Mouse (Mus musculus) v-Abl transformed pro-B cells (cell line): ENCODE results near the gene Smlr1.

Source experiments
- in situ Hi-C, 2 experiments: fragments of 400-800 bp; cut with MboI; formaldehyde crosslinking; loops; one replicate each; pipeline ENCODE4 v1.15.1; 2025; ENCODE audit not compliant: unreplicated experiment in 2 of 2

The Smlr1 gene

DNA sequence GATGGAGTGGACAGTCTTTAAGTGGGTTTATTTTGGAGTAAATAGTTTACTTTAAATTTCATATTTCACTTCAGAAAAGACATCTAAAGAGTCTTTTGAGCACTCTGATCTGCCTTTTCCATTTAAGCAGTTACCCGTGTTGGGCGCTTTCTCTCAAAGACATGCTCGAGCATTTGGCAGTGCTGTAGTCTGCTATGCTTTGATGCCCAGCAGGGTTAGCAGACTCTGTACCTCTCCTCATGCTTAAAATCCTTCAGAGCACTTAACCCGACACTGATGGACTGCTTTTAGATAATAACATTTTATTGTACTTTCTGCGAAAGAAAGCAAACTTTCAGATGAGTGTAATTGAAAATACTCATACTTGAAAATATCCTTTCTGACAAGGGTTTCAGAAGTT lies 32.8 kb downstream of the Smlr1 start:
- in situ Hi-C loops, result loop anchor here in 1 of 2 experiments (25.0 kb wide), 1 partner anchor 634 kb away; no protein-coding TSS in a partner anchor

DNA sequence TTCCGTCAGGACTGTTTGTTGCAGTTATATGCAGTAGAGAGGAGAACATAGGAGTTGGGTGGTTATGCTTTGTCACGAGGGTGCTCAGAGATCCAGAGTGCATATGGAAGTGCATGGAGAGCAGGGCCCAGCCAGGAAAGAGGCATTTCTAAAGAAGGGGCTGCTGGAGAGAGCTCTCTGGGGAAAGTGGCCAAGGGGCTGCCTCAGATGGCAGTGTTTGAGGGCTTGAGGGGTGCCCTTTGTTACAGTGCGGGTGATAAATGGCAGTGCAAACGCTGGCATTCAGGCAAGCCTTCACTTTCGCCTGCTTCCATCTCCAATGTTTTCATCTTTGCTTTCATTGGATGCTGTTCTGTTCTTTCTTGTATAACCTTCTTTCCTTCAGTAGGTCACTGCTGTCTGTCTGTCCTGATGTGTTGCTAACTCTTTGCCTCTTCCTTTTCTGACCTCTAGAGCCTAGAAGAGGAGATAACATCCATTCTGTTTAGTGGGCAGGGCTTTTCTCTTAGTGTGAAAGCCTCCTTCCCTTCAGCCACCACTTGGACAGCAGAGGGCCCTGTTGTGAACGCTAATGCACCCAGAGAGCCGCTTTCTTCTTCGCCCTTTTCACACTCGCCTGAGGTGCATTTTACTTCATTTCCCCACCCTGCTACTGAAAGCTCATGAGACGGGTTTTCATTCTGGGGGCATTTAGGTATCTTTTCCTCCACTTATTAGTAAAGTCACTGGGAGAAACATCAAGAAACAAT lies 36.6 kb downstream of the Smlr1 start:
- in situ Hi-C loops, result loop anchor here (25.0 kb wide), 5 partner anchors 537 to 838 kb away; no protein-coding TSS in a partner anchor

DNA sequence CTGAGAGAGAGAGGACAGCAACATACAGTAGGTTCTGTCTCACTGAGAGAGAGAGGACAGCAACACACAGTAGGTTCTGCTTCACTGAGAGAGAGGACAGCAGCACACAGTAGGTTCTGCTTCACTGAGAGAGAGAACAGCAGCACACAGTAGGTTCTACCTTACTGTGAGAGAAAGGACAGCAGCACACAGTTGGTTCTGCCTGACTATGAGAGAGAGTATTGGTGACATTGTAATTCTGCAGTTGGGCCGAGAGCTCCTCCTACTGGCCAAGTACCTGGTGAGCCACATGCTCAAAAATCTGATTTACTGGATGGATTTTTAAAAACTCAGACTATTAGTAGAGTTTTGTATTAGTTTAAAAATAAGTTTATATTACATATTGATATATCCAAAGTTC lies 47.6 kb downstream of the Smlr1 start:
- in situ Hi-C loops, result loop anchor here (5.0 to 25.0 kb wide), 7 partner anchors 71 to 849 kb away; no protein-coding TSS in a partner anchor

DNA sequence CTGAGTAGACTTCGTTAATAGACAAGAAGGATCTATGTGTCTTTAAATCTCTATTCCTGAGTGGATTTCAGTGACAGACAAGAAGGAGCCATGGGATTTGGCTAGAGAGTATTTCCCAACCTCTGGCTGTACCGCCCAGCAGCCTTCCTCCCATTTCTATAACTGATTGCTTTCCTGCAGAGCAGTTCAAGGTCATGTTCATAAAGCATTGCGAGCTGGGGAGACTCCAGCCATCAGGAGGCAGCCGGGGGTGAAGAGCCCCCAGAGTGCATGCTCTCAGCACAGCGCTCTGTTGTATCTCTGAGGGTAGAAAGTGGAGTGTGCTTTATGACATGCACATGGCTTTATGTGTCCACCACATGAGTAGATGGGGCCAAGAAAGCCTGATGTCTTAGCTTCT lies 53.3 kb downstream of the Smlr1 start:
- in situ Hi-C loops, result loop anchor here (25.0 kb wide), 5 partner anchors 520 to 855 kb away; no protein-coding TSS in a partner anchor

DNA sequence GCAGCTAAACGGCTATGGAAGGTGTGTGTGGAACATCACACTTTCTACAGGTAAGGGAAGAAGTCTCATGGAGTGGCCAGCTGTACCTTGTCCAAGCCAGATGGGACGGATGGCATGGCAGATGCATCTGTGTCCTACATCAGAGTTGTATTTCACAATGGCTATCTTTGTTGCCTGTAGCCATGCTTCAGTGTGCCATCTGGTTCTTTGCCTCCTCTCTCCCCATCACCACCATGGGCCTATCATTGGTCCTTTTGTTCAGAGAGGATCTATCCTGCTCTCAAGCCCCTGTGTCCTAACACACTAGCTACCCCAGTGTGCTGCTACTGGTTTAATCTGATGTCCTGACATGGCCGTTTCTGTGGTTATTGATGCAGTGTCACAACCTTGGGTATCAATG lies 56.4 kb downstream of the Smlr1 start:
- in situ Hi-C loops, result loop anchor here (25.0 kb wide), 5 partner anchors 517 to 858 kb away; no protein-coding TSS in a partner anchor
